Mouse (Mus musculus): ENCODE measurements around the gene Sema4g. TPM values are rescaled to one million over a fixed set of nuclear protein-coding genes. Genes with fewer than 3 reads are reported as not detected.

Sema4g gene
- polyA plus RNA-seq, 1 experiment from 2014 or later: 13.7 TPM

- Histone ChIP-seq H3K4me3 (replicated peaks) (no peak overlapping the region), H3K27ac (no peak overlapping the region), H3K9me3 (no peaks in the 10 kb centered on the region), H3K36me3 (no peaks in the 10 kb centered on the region), H3K27me3 (replicated peaks) (no peaks in the 10 kb centered on the region), H3K4me2 (replicated peaks) (no peak overlapping the region), H3K9ac (no peak overlapping the region), H3K4me1 (replicated peaks) (peaks cover 26% of the 10 kb centered on the region)
- 64% methylated on average over 6 of the region's 6 CpGs for WGBS
- ATAC-seq: no peak
Measured at GRCm38 (mm10) chr19:44987851-44988250, 1.1 kb upstream of the Sema4g start.

GRCm38 (mm10) chr19:44988321-44988720 lies 580 bp upstream of the Sema4g start:
- Histone ChIP-seq H3K9me3 (no peaks in the 10 kb centered on the region), H3K36me3 (no peaks in the 10 kb centered on the region), H3K27ac (peak overlapping the region; percentile 93), H3K4me2 (replicated peaks) (peak overlapping the region; percentile 97), H3K4me1 (replicated peaks) (peaks cover 26% of the 10 kb centered on the region), H3K4me3 (replicated peaks) (peak overlapping the region; percentile 76), H3K9ac (peak overlapping the region; percentile 81; the same call in 1 of the 2 replicates), H3K27me3 (replicated peaks) (no peaks in the 10 kb centered on the region)
- ATAC-seq: no peak
- 27% methylated on average over 9 of the region's 9 CpGs for WGBS

- Histone ChIP-seq H3K4me2 (replicated peaks) (peak overlapping the region; percentile 97), H3K36me3 (no peaks in the 10 kb centered on the region), H3K9me3 (no peaks in the 10 kb centered on the region), H3K9ac (peak overlapping the region; percentile 81), H3K4me3 (replicated peaks) (peak overlapping the region; percentile 76), H3K4me1 (replicated peaks) (peaks cover 26% of the 10 kb centered on the region), H3K27me3 (replicated peaks) (no peaks in the 10 kb centered on the region), H3K27ac (peak overlapping the region; percentile 93)
- ATAC-seq: 0 out of 2 replicates have a peak, but pooled peaks have one; percentile 8
- 5% methylated on average over 22 of the region's 22 CpGs for WGBS
Measured at GRCm38 (mm10) chr19:44989567-44990495, 930 bp downstream of the Sema4g start.

- no peaks in the 10 kb centered on the region for H3K27me3 ChIP-seq (replicated peaks)
- peak overlapping the region; percentile 97 for H3K4me2 ChIP-seq (replicated peaks)
- no peaks in the 10 kb centered on the region for H3K36me3 ChIP-seq
- peak; percentile 76 for ATAC-seq
- peak overlapping the region; percentile 93 for H3K27ac ChIP-seq
- no peaks in the 10 kb centered on the region for H3K9me3 ChIP-seq
- peak overlapping the region; percentile 81; the same call in 1 of the 2 replicates for H3K9ac ChIP-seq
- H3K4me3 ChIP-seq (replicated peaks): peak overlapping the region; percentile 76
- 60% methylated on average over 8 of the region's 8 CpGs for WGBS
- H3K4me1 ChIP-seq (replicated peaks): peaks cover 26% of the 10 kb centered on the region
Measured at GRCm38 (mm10) chr19:44991031-44991430, 2.1 kb downstream of the Sema4g start.

- no peak overlapping the region for H3K9ac ChIP-seq
- peaks cover 19% of the 10 kb centered on the region for H3K4me1 ChIP-seq (replicated peaks)
- WGBS: 53% methylated on average over 7 of the region's 7 CpGs
Measured at GRCm38 (mm10) chr19:44992246-44992645, 3.3 kb downstream of the Sema4g start.

GRCm38 (mm10) chr19:44992712-44993111 lies 3.8 kb downstream of the Sema4g start:
- WGBS: 64% methylated on average over 7 of the region's 7 CpGs
- no peak overlapping the region for H3K27ac ChIP-seq
- ATAC-seq: no peak

More at GRCm38 (mm10) chr19:44992246-44992645, 3.3 kb downstream of the Sema4g start:
- Histone ChIP-seq H3K4me2 (replicated peaks) (no peak overlapping the region), H3K27me3 (replicated peaks) (no peaks in the 10 kb centered on the region), H3K27ac (no peak overlapping the region), H3K4me3 (replicated peaks) (no peak overlapping the region), H3K9me3 (no peaks in the 10 kb centered on the region), H3K36me3 (no peaks in the 10 kb centered on the region)
- no peak for ATAC-seq

GRCm38 (mm10) chr19:44997786-44998185 lies 8.9 kb downstream of the Sema4g start:
- H3K9me3 ChIP-seq: no peaks in the 10 kb centered on the region
- no peaks in the 10 kb centered on the region for H3K27me3 ChIP-seq (replicated peaks)
- H3K4me2 ChIP-seq (replicated peaks): no peak overlapping the region
- WGBS: 86% methylated on average over 11 of the region's 11 CpGs
- H3K36me3 ChIP-seq: peaks cover 6% of the 10 kb centered on the region; the same call in 1 of the 2 replicates
- no peak overlapping the region for H3K4me3 ChIP-seq (replicated peaks)
- no peak overlapping the region for H3K9ac ChIP-seq
- H3K4me1 ChIP-seq (replicated peaks): no peaks in the 10 kb centered on the region
- no peak for ATAC-seq
- H3K27ac ChIP-seq: no peak overlapping the region

More at GRCm38 (mm10) chr19:44992712-44993111, 3.8 kb downstream of the Sema4g start:
- Histone ChIP-seq H3K27me3 (replicated peaks) (no peaks in the 10 kb centered on the region), H3K4me2 (replicated peaks) (no peak overlapping the region), H3K36me3 (no peaks in the 10 kb centered on the region), H3K4me1 (replicated peaks) (peaks cover 18% of the 10 kb centered on the region), H3K4me3 (replicated peaks) (no peak overlapping the region), H3K9me3 (no peaks in the 10 kb centered on the region), H3K9ac (no peak overlapping the region)

GRCm38 (mm10) chr19:44999647-45000046 lies 10.7 kb downstream of the Sema4g start:
- Histone ChIP-seq H3K9me3 (no peaks in the 10 kb centered on the region), H3K27ac (no peak overlapping the region), H3K4me3 (replicated peaks) (no peak overlapping the region), H3K4me2 (replicated peaks) (no peak overlapping the region), H3K9ac (no peak overlapping the region), H3K4me1 (replicated peaks) (no peaks in the 10 kb centered on the region), H3K27me3 (replicated peaks) (no peaks in the 10 kb centered on the region), H3K36me3 (peaks cover 9% of the 10 kb centered on the region; the same call in 1 of the 2 replicates)
- 80% methylated on average over 8 of the region's 8 CpGs for whole genome bisulfite sequencing
- no peak for ATAC-seq

- Histone ChIP-seq H3K4me2 (replicated peaks) (no peak overlapping the region), H3K4me3 (replicated peaks) (no peak overlapping the region), H3K27me3 (replicated peaks) (no peaks in the 10 kb centered on the region), H3K9me3 (no peaks in the 10 kb centered on the region), H3K9ac (no peak overlapping the region), H3K27ac (no peak overlapping the region), H3K36me3 (peaks cover 9% of the 10 kb centered on the region; the same call in 1 of the 2 replicates), H3K4me1 (replicated peaks) (peaks cover 12% of the 10 kb centered on the region)
- no peak for ATAC-seq
- WGBS: 58% methylated on average over 3 of the region's 3 CpGs
Measured at GRCm38 (mm10) chr19:45002301-45002700, 13.4 kb downstream of the Sema4g start.

GRCm38 (mm10) chr19:45003740-45004516 lies 15.0 kb downstream of the Sema4g start:
- Histone ChIP-seq H3K4me1 (replicated peaks) (peaks cover 19% of the 10 kb centered on the region), H3K27me3 (replicated peaks) (no peaks in the 10 kb centered on the region), H3K4me2 (replicated peaks) (no peak overlapping the region), H3K9me3 (no peaks in the 10 kb centered on the region), H3K9ac (no peak overlapping the region), H3K27ac (no peak overlapping the region), H3K36me3 (peaks cover 6% of the 10 kb centered on the region; the same call in 1 of the 2 replicates), H3K4me3 (replicated peaks) (no peak overlapping the region)
- 88% methylated on average over 7 of the region's 7 CpGs for WGBS
- ATAC-seq: no peak

GRCm38 (mm10) chr19:45005444-45005843 lies 16.5 kb downstream of the Sema4g start, which contains the start of gene Twnk:
TSS of gene Twnk (plus strand) at chr19:45005663.
- ATAC-seq: peak; percentile 42
- WGBS: 9% methylated on average over 16 of the region's 16 CpGs
- peak within 1 kb of the TSS; percentile 85 for H3K4me2 ChIP-seq (replicated peaks)
- no peaks in the 10 kb centered on the region for H3K9me3 ChIP-seq
- peaks cover 19% of the 10 kb centered on the region for H3K4me1 ChIP-seq (replicated peaks)
- peak within 1 kb of the TSS; percentile 83 for H3K9ac ChIP-seq
- peaks cover 13% of the 10 kb centered on the region for H3K36me3 ChIP-seq
- H3K27ac ChIP-seq: peak within 1 kb of the TSS; percentile 71
- H3K27me3 ChIP-seq (replicated peaks): no peaks in the 10 kb centered on the region
- H3K4me3 ChIP-seq (replicated peaks): peak within 1 kb of the TSS; percentile 95
